Mouse (Mus musculus): ENCODE measurements around the gene Dhrs9.

Dhrs9 gene

DNA sequence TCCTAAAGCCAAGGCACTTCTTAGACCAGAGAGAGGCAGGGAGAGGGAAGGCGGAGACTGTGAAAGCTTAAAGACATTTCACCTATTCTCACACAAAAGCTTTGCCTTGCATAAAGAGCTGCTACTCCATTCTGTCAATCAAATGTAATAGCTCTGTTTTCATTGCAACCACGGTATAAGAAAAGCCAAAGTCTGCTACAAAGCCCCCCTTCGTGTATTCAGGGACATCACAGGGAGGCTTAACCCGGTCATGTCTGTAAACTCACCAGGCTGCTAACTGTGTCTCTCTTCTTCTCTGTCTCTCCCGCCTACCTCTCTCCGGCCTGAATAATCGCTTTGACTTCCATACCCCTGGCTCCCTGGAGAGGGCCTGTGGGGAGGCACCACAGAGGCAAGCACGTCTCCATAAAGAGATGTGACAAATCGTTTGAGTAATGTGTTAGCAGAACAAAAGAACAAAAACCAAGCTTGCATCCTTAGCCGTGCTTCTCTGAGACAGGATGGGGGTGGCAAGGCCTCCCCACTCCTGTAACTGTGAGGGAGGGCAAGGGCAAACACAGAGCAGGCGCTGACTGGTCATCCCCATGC, 38.1 kb downstream of the Dhrs9 start:
- no peak for DNase-seq (ENCODE audit: low spot score in 2 of 2)

DNA sequence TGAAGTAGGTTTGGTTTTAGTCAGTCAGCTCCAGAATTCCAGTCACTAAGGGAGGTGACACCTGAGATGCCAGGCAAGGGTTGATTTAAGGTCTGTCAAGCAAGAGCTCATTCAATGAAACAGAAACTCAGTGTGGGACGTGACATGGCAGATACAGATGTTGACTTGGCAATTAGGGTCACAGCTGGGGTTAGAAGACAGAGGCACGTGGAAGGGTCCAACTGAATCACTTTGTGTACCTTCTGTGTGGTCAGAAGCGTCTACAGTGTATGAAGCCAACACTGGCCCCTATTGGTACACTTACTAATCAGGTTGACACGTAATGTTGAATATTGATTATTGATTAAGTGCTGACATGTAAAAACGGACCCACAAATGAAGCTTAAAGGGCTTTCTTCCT, 44.6 kb downstream of the Dhrs9 start:
- no peak for DNase-seq (ENCODE audit: low spot score in 2 of 2)

DNA sequence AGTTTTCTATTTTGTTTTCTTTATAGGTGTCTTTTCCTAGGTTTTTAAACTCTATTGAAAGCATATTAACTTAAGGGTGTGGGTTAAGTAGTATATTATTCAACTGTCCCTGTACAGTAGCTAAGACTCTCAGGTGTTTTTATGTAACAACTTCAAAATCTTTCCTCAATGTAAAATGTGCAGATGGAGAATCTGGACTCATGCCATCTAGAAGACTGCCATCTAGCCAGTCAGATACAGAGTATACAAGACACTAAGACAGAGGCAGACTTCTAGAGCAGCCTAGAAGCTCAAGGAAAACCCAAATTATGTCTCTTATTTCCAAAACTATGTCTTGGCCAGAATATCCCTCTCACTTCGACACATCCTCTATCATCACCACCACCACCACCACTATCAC, 45.8 kb downstream of the Dhrs9 start:
- no peak for DNase-seq (ENCODE audit: low spot score in 2 of 2)

DNA sequence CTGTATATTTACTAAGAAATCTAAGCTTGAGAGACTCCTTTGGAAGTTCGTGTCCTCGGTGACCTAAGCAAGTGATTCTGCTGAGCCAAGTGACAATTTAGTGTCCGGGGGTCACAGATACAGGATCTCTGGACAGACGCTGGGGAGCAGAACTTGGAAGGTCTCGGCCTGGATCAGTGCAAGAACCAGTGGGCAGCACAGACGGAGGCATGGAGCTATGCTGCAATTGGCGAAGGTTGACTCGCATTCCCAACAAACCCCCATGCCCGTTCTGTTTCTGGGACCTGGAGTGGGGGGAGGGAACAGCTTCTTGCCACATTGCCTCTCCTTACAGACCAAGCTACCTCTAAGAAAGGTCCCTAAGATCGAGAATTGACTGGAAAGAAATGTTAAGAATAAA, 46.9 kb downstream of the Dhrs9 start:
- DNase-seq (ENCODE audit: low spot score in 2 of 2) = no peak

DNA sequence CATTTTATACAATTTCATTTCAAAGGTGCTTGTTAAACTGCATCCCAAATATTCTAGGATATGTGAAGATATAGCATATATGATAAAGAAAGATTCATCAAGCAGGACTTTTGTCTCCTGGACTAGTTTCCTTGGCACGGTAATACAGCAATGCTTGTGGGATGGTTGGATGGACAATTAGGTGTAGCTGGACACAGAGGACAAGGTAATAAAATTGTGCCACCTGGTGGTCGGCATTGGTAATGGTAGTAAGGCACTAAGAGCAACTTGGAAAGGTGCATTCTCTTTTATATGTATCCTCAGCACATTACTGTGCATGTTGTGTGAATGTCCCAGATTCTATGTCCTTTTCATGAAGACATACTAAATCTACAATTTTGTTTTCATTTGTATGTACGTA, 47.9 kb downstream of the Dhrs9 start:
- DNase-seq (ENCODE audit: low spot score in 2 of 2) = peak; percentile 82 to 88

DNA sequence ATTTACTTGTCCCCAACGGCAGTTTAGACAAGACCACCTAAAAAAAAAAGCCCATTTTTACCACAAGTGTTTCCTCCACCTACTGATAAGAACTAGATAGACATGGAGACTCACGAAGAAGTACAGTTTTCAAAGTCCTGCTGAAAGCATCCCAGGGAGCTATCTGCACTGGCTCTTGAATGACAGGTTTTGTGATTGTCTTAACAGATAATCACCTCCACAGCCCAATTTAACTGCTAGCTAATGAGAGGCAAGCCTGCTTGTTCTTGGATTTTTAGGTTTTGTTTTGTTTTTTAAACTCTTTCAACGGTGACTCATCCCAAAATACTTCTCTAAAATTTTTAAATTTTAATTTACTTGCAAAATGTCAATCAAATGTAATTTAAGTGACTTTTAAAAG, 61.4 kb downstream of the Dhrs9 start:
- DNase-seq (ENCODE audit: low spot score in 2 of 2) = no peak

DNA sequence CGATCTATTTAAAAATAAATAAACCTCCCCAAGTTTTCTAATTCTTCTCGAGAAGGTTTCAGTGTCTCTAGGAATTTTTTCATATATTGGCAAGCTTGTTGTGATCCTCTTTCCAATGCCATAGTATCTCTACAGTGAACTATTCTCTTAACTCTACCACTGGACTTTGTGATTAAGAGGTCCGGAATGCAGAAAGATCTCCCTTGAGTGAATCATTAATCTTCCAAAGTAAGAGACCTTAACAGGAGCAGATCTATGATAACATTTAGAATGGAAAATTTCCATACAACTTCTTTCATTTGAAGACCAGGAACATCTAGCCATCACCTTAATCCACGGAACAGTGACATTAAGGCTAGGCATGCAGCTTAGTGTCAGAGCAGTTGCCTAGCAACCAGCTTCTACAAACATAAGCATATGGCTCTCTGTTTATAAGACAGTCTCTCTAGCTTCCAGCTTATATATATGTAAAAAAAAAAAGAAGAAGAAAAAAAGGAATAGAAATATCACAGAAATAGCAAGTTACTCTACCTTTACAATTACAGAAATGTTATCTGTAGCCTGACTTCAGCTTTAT, 65.7 kb downstream of the Dhrs9 start:
- DNase-seq (ENCODE audit: low spot score in 2 of 2) = peak in 1 of 2 experiments; percentile 7

DNA sequence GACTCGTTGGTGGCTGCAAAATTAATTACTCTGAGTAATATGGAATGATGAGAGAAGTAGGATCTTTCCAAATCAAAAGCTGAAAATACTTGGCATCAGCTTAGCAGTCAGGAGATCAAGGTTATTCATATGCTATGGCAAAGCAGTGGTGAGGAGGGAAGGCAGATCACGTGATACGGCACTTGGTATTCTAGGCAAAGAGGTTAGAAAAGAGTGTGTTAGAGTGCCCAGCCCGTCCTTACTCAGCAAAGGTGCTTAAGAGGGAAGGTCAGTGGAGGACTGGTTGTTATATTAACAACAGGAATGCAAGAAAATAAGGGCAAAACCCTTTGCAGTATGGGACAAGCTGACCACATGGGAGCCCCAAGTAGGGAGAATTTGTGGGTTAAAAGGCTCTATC, 68.3 kb downstream of the Dhrs9 start:
- DNase-seq (ENCODE audit: low spot score in 2 of 2) = no peak

DNA sequence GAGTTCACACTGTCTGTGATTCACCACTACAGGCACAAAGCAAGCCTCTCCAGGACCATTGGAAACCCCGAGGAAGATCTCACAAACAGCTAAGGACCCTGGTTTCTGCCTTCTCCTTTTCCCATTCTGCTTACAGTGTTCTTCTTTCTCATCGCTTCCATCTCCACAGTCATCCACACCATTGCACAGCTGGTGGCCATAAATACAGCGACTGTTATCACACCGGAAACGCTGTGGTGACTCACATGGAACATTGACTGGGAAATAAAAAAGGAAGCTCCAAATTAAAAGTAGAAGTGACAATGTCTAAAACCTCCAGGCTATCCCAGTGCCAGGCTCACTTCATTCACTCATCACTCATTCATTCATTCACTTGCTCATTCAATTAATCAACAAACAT, 70.9 kb downstream of the Dhrs9 start:
- DNase-seq (ENCODE audit: low spot score in 2 of 2) = peak; percentile 8 to 12
